Mouse (Mus musculus) C2C12 (cell line): ENCODE measurements around the gene Nsf. TPM values are rescaled to one million over a fixed set of nuclear protein-coding genes. Genes with fewer than 3 reads are reported as not detected.

Experiments used
- H3K27me3 ChIP-seq: one replicate; pipeline ENCODE4 v1.6.1; 2011; ENCODE audit not compliant: control insufficient read depth, insufficient read depth, insufficient read length
- H3K36me3 ChIP-seq: one replicate; pipeline ENCODE4 v1.6.1; 2011; ENCODE audit not compliant: control insufficient read depth, insufficient read depth
- H3K4me3 ChIP-seq: one replicate; pipeline ENCODE4 v1.5.1; 2011; ENCODE audit warnings: mild to moderate bottlenecking, control low read depth; ENCODE audit not compliant: poor library complexity, insufficient read depth, severe bottlenecking
- H3K79me2 ChIP-seq: one replicate; pipeline ENCODE4 v1.6.1; 2011; ENCODE audit not compliant: control insufficient read depth, insufficient read depth
- H3K79me3 ChIP-seq: one replicate; pipeline ENCODE4 v1.6.1; 2011; ENCODE audit warnings: low read depth, control low read depth
- H3ac ChIP-seq: one replicate; pipeline ENCODE3; 2011; ENCODE audit warnings: low read depth; ENCODE audit not compliant: control insufficient read depth, insufficient read length
- CEBPB ChIP-seq: IDR thresholded peaks from one replicate; pipeline ENCODE4 v1.6.1; 2011; ENCODE audit warnings: low read depth, mild to moderate bottlenecking, control low read depth, moderate library complexity
- CTCF ChIP-seq: IDR thresholded peaks from one replicate; pipeline ENCODE4 v1.5.1; 2011; ENCODE audit not compliant: control insufficient read depth, insufficient read depth, insufficient read length
- FOSL1 ChIP-seq: IDR thresholded peaks from one replicate; pipeline ENCODE4 v1.8.0; 2011; ENCODE audit warnings: mild to moderate bottlenecking, low read length; ENCODE audit not compliant: poor library complexity, insufficient read depth, severe bottlenecking
- MAX ChIP-seq: IDR thresholded peaks from one replicate; pipeline ENCODE4 v1.6.1; 2011; ENCODE audit warnings: mild to moderate bottlenecking, control low read depth
- MYOD1 ChIP-seq: IDR thresholded peaks from one replicate; pipeline ENCODE4 v1.6.1; 2011; ENCODE audit warnings: low read depth; ENCODE audit not compliant: control insufficient read depth, insufficient read length
- MYOG ChIP-seq: IDR thresholded peaks from one replicate; pipeline ENCODE4 v1.6.1; 2011; ENCODE audit not compliant: control insufficient read depth, insufficient read length; ENCODE audit errors: extremely low read depth
- USF1 ChIP-seq: IDR thresholded peaks from one replicate; pipeline ENCODE4 v1.6.1; 2011; ENCODE audit warnings: low read depth, mild to moderate bottlenecking, control low read depth, moderate library complexity
- polyA plus RNA-seq: library from polyadenylated mRNA; unstranded; fragments of >200 nt; fragmentation: generic; extraction: Trizol; gene quantifications from one replicate; pipeline ENCODE4 v1.2.1, GENCODE M21; 2012; ENCODE audit warnings: missing spikeins

Gene Nsf
- polyA plus RNA-seq, 1 experiment, result 25.1 TPM

GRCm38 (mm10) chr11:103952635-103953031 is 1.2 kb downstream of the Nsf start:
- peaks cover 9% of the 10 kb centered on the region for H3K79me3 ChIP-seq
- H3ac ChIP-seq, result no peak overlapping the region
- TF ChIP-seq MAX (no peak), CEBPB (no peak), FOSL1 (no peak), CTCF (no peak), MYOG (no peak), USF1 (no peak), MYOD1 (no peak)
- H3K4me3 ChIP-seq, result no peak overlapping the region
- no peaks in the 10 kb centered on the region for H3K36me3 ChIP-seq
- peaks cover 51% of the 10 kb centered on the region for H3K79me2 ChIP-seq
- H3K27me3 ChIP-seq, result no peaks in the 10 kb centered on the region

GRCm38 (mm10) chr11:103951106-103951505 is 2.8 kb downstream of the Nsf start:
- TF ChIP-seq CTCF, result no peak
- Histone ChIP-seq H3ac (no peak overlapping the region), H3K36me3 (no peaks in the 10 kb centered on the region), H3K4me3 (no peak overlapping the region), H3K79me3 (peaks cover 12% of the 10 kb centered on the region), H3K79me2 (peaks cover 66% of the 10 kb centered on the region), H3K27me3 (no peaks in the 10 kb centered on the region)

DNA sequence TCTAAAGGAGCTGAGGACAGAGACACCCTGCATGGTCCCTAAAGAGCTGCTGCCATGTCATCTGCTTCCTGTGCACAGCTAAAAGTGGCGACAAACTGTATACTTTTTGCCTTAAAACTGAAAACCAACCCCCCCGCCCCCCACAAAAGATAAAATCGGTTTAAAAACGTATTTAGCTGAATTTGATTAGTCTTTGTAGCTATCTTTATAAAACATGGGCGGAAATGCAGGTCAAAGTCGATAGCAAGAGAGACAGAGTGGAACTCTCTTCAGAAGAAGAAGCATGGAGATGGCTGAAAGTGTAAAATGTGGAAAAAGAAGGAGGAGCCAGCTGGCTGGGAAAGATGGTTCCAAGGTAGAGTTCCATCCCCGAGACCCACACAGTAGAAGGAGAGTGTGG is 4.9 kb downstream of the Nsf start:
- Histone ChIP-seq H3K79me3 (peaks cover 12% of the 10 kb centered on the region), H3K79me2 (peaks cover 73% of the 10 kb centered on the region), H3ac (no peak overlapping the region), H3K4me3 (no peak overlapping the region), H3K27me3 (no peaks in the 10 kb centered on the region), H3K36me3 (no peaks in the 10 kb centered on the region)
- TF ChIP-seq MYOG, result no peak
- TF ChIP-seq MYOD1, result no peak
- TF ChIP-seq USF1, result no peak
- no peak for TF ChIP-seq MAX
- TF ChIP-seq CEBPB, result no peak
- TF ChIP-seq CTCF, result no peak
- no peak for TF ChIP-seq FOSL1

DNA sequence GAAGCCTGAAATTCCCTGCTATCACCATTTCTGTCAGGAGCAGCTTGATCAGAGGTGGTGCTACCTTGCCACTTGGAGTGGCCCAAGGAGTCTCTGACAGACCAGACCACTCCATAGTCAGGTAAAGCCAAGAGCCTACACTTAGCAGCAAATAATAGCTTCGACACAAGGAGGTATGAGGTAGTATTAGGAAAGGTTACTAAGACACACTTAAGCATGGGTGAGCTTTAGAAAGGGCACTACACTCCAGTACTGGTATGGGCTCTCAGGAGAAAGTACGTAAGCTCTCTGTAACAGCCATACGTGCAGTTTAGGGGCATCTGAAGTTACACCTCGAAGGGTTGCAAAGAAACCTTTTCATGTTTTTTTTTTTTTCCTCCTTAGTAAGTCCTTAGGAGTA is 11.1 kb downstream of the Nsf start:
- peaks cover 4% of the 10 kb centered on the region for H3K79me3 ChIP-seq
- H3K79me2 ChIP-seq, result peaks cover 22% of the 10 kb centered on the region
- H3K36me3 ChIP-seq, result peaks cover 11% of the 10 kb centered on the region
- TF ChIP-seq USF1 (no peak), CEBPB (no peak), MAX (no peak), MYOG (no peak), MYOD1 (no peak), FOSL1 (no peak)
- no peak overlapping the region for H3K4me3 ChIP-seq
- H3K27me3 ChIP-seq, result no peaks in the 10 kb centered on the region
- no peak overlapping the region for H3ac ChIP-seq

GRCm38 (mm10) chr11:103941351-103941750 is 12.5 kb downstream of the Nsf start:
- no peak overlapping the region for H3ac ChIP-seq
- H3K27me3 ChIP-seq, result no peaks in the 10 kb centered on the region
- H3K36me3 ChIP-seq, result peaks cover 13% of the 10 kb centered on the region
- peaks cover 13% of the 10 kb centered on the region for H3K79me2 ChIP-seq
- TF ChIP-seq MYOG (no peak), MYOD1 (no peak), MAX (no peak), USF1 (no peak), CEBPB (no peak), FOSL1 (no peak), CTCF (no peak)
- H3K4me3 ChIP-seq, result no peak overlapping the region
- peaks cover 3% of the 10 kb centered on the region for H3K79me3 ChIP-seq

DNA sequence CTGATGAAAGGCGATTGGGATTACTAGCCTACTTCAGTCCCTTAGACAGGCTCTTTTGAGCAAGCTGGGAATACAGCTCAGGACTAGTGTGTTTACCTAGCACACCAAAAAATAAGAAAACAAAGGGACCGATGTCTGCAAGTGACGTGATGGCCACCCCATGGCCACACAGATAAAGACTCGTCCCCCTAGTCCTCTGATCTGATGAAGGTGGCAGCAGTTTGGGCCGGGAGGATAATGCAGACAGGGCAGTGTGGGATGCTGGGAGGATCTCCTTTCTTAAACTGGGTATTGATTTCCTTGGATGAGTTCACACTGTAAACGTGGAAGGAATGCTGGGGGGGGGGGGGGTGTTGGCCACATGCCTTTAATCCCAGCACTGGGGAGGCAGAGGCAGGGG is 13.0 kb downstream of the Nsf start:
- TF ChIP-seq FOSL1 (no peak), MYOD1 (no peak), CTCF (no peak), USF1 (no peak), MAX (no peak), MYOG (no peak), CEBPB (no peak)

More for the DNA sequence above, 13.0 kb downstream of the Nsf start:
- H3K27me3 ChIP-seq, result no peaks in the 10 kb centered on the region
- no peak overlapping the region for H3ac ChIP-seq
- H3K36me3 ChIP-seq, result peaks cover 13% of the 10 kb centered on the region
- H3K4me3 ChIP-seq, result no peak overlapping the region
- peaks cover 11% of the 10 kb centered on the region for H3K79me2 ChIP-seq
- H3K79me3 ChIP-seq, result peaks cover 3% of the 10 kb centered on the region
